Mouse (Mus musculus) limb, embryonic 12.5 days (tissue): ENCODE measurements at regions not wholly inside any gene's neighbourhood (a gene's known extent, or its start where the extent isn't known, plus 50 kb on each side); places are given as distances from the start of the nearest gene placed in this dataset.
A peak's percentile ranks its signal among the peaks of the same experiment; 100 is the strongest.

Experiments
- ATAC-seq: fragments of 200-750 bp; cut with Nextera tagmentation; 2 replicates; pipeline ENCODE4 v1.8.0; 2017; ENCODE audit warnings: low read depth, moderate TSS enrichment; ENCODE audit not compliant: insufficient number of reproducible peaks, insufficient read depth, low FRiP score, low TSS enrichment
- H3K27ac ChIP-seq: fragments of 300-500 bp; sonication (generic); 2 replicates; pipeline ENCODE4 v1.5.1; 2016; ENCODE audit warnings: mild to moderate bottlenecking, moderate library complexity
- H3K27me3 ChIP-seq: fragments of 300-500 bp; sonication (generic); 2 replicates; pipeline ENCODE4 v1.6.1; 2016; ENCODE audit warnings: mild to moderate bottlenecking, moderate library complexity
- H3K36me3 ChIP-seq: fragments of 300-500 bp; sonication (generic); 2 replicates; pipeline ENCODE4 v1.6.1; 2016; ENCODE audit warnings: mild to moderate bottlenecking, moderate library complexity
- H3K4me1 ChIP-seq: fragments of 300-500 bp; sonication (generic); replicated peaks from 2 replicates; pipeline ENCODE4 v1.6.1; 2016
- H3K4me2 ChIP-seq: fragments of 300-500 bp; sonication (generic); 2 replicates; pipeline ENCODE4 v1.6.1; 2016; ENCODE audit warnings: mild to moderate bottlenecking, moderate library complexity
- H3K4me3 ChIP-seq: fragments of 300-500 bp; sonication (generic); replicated peaks from 2 replicates; pipeline ENCODE4 v1.5.1; 2016; ENCODE audit warnings: mild to moderate bottlenecking
- H3K9ac ChIP-seq: fragments of 300-500 bp; sonication (generic); replicated peaks from 2 replicates; pipeline ENCODE4 v1.6.1; 2016; ENCODE audit warnings: mild to moderate bottlenecking, moderate library complexity
- H3K9me3 ChIP-seq: fragments of 300-500 bp; sonication (generic); 2 replicates; pipeline ENCODE4 v1.6.1; 2016; ENCODE audit warnings: mild to moderate bottlenecking, moderate library complexity
- WGBS: fragments of 180-500 bp; shearing (Covaris S2); methylation state at CpG from one replicate; pipeline ENCODE4 v1.1.7; 2016; 5-methylcytosine and 5-hydroxymethylcytosine counted together

GRCm38 (mm10) chr2:161237280-161237819 lies 128.5 kb upstream of the Chd6 start:
- no peaks in the 10 kb centered on the region for H3K36me3 ChIP-seq
- no peak overlapping the region for H3K4me3 ChIP-seq
- H3K9ac ChIP-seq = no peak overlapping the region
- 28% methylated on average over 9 of the region's 9 CpGs for WGBS
- H3K4me1 ChIP-seq = no peaks in the 10 kb centered on the region
- H3K4me2 ChIP-seq = no peak overlapping the region
- H3K27ac ChIP-seq = no peak overlapping the region
- no peaks in the 10 kb centered on the region for H3K27me3 ChIP-seq
- ATAC-seq = peak; percentile 75; the same call in 1 of the 2 replicates
- H3K9me3 ChIP-seq = peaks cover 4% of the 10 kb centered on the region; the same call in 1 of the 2 replicates

DNA sequence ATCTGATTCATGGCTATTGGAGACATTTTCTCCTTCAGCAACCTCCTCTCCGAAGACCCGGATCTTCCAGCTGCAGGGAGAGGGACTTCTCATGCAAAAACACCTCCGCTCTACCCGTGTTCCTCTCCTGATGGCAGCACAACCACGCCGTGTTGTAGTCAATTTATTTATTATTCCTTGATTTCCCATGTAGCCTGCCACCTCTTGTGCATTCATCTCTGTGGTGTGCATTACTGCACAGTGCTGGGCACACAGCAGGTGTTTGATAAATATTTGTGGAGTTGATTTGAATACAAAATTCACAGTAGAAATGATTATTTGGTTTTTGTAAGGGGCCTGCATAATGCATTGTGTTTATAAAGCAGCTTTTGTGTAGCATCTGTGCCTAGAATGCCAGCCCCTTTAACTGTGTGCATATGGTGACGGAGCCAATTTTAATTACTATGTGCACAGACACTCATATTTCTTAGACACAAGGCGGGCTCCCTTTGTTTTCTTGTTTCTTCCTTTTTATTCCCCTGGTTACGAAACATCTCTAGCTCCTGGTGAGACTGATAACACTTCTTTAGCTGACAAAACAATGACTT lies 124.4 kb upstream of the Chd6 start:
- Histone ChIP-seq H3K4me2 (no peak overlapping the region), H3K9ac (no peak overlapping the region), H3K27me3 (no peaks in the 10 kb centered on the region), H3K27ac (no peak overlapping the region), H3K4me1 (no peaks in the 10 kb centered on the region), H3K36me3 (no peaks in the 10 kb centered on the region), H3K4me3 (no peak overlapping the region), H3K9me3 (no peaks in the 10 kb centered on the region)
- 89% methylated on average over 9 of the region's 9 CpGs for WGBS
- ATAC-seq = no peak

DNA sequence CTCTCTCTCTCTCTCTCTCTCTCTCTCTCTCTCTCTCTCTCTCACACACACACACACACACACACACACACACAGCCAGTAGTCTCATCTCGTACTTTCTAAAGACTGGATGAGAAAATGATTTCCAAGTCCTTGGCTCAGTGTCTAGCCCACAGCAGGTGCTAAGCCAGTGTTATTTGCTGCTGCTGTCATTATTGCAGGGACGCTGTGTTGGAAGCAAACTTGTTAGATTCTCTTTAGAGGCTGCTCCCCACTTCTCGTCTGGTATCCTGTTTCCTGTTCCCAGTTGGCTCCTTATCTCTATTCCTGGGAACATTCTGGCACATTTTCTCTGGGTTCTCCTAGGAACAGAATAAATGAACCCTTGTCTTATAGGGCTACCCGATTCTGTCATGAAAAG lies 122.5 kb upstream of the Chd6 start:
- Histone ChIP-seq H3K4me2 (no peak overlapping the region), H3K9ac (no peak overlapping the region), H3K27me3 (no peaks in the 10 kb centered on the region), H3K36me3 (no peaks in the 10 kb centered on the region), H3K9me3 (no peaks in the 10 kb centered on the region), H3K27ac (no peak overlapping the region), H3K4me3 (no peak overlapping the region), H3K4me1 (no peaks in the 10 kb centered on the region)
- WGBS = 47% methylated on average over 4 of the region's 4 CpGs
- ATAC-seq = no peak

GRCm38 (mm10) chr2:161215736-161216135 lies 106.9 kb upstream of the Chd6 start:
- 81% methylated on average over 8 of the region's 8 CpGs for WGBS
- no peak overlapping the region for H3K27ac ChIP-seq
- no peak for ATAC-seq

GRCm38 (mm10) chr2:161214681-161215458 lies 106.0 kb upstream of the Chd6 start:
- Histone ChIP-seq H3K4me3 (no peak overlapping the region), H3K9me3 (no peaks in the 10 kb centered on the region), H3K36me3 (no peaks in the 10 kb centered on the region), H3K9ac (no peak overlapping the region), H3K27me3 (peaks cover 9% of the 10 kb centered on the region), H3K27ac (no peak overlapping the region), H3K4me1 (peaks cover 15% of the 10 kb centered on the region), H3K4me2 (no peak overlapping the region)
- 27% methylated on average over 15 of the region's 15 CpGs for WGBS
- ATAC-seq = peak; percentile 37; the same call in 1 of the 2 replicates

More at GRCm38 (mm10) chr2:161215736-161216135, 106.9 kb upstream of the Chd6 start:
- Histone ChIP-seq H3K4me1 (peaks cover 15% of the 10 kb centered on the region), H3K27me3 (peaks cover 9% of the 10 kb centered on the region), H3K4me3 (no peak overlapping the region), H3K36me3 (no peaks in the 10 kb centered on the region), H3K9ac (no peak overlapping the region), H3K4me2 (no peak overlapping the region), H3K9me3 (no peaks in the 10 kb centered on the region)

- Histone ChIP-seq H3K4me3 (no peak overlapping the region), H3K27ac (no peak overlapping the region), H3K36me3 (no peaks in the 10 kb centered on the region), H3K4me2 (no peak overlapping the region), H3K4me1 (peaks cover 6% of the 10 kb centered on the region; the same call in 1 of the 2 replicates), H3K9ac (no peak overlapping the region), H3K9me3 (no peaks in the 10 kb centered on the region), H3K27me3 (peaks cover 9% of the 10 kb centered on the region)
- 82% methylated on average over 13 of the region's 13 CpGs for WGBS
- ATAC-seq = no peak
Measured at GRCm38 (mm10) chr2:161212322-161212882, 103.5 kb upstream of the Chd6 start.

- no peak for ATAC-seq
- no peak overlapping the region for H3K27ac ChIP-seq
- H3K4me3 ChIP-seq = no peak overlapping the region
- H3K9ac ChIP-seq = no peak overlapping the region
- WGBS = 95% methylated on average over 7 of the region's 7 CpGs
- no peaks in the 10 kb centered on the region for H3K36me3 ChIP-seq
- H3K9me3 ChIP-seq = no peaks in the 10 kb centered on the region
- no peak overlapping the region for H3K4me2 ChIP-seq
- H3K4me1 ChIP-seq = no peaks in the 10 kb centered on the region
- H3K27me3 ChIP-seq = no peaks in the 10 kb centered on the region
Measured at GRCm38 (mm10) chr2:161196713-161197372, 88.0 kb upstream of the Chd6 start.

GRCm38 (mm10) chr2:161187516-161187915 lies 78.6 kb upstream of the Chd6 start:
- Histone ChIP-seq H3K9me3 (no peaks in the 10 kb centered on the region), H3K4me2 (no peak overlapping the region), H3K4me3 (no peak overlapping the region), H3K4me1 (no peaks in the 10 kb centered on the region), H3K36me3 (no peaks in the 10 kb centered on the region), H3K9ac (no peak overlapping the region), H3K27me3 (no peaks in the 10 kb centered on the region; the same call in 1 of the 2 replicates), H3K27ac (no peak overlapping the region)
- no peak for ATAC-seq
- WGBS = 23% methylated on average over 1 of the region's 1 CpGs

DNA sequence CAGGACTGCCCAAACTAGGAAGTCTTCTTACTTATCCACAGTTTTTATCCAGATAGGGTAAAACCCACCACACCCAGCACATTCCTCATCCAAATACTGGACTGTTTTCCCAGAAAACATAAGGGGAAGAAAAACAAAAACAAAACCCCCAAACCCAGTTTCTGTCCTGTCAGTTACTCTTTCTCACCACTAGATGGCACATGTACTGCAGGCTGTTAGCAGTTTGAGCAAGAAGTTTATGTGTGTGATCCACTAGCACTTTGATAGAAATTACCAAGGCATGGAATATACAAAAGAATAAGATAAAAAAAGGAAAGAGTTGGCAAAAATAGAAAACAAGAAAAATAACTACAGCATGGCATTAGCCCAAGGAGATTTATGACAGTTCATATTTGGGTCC lies 76.2 kb upstream of the Chd6 start:
- Histone ChIP-seq H3K27me3 (no peaks in the 10 kb centered on the region; the same call in 1 of the 2 replicates), H3K27ac (no peak overlapping the region), H3K4me2 (no peak overlapping the region), H3K36me3 (no peaks in the 10 kb centered on the region), H3K4me1 (no peaks in the 10 kb centered on the region), H3K9ac (no peak overlapping the region), H3K9me3 (no peaks in the 10 kb centered on the region), H3K4me3 (no peak overlapping the region)
- ATAC-seq = no peak

GRCm38 (mm10) chr2:161177355-161178021 lies 68.6 kb upstream of the Chd6 start:
- Histone ChIP-seq H3K27me3 (no peaks in the 10 kb centered on the region), H3K36me3 (no peaks in the 10 kb centered on the region), H3K9ac (0 out of 2 replicates have a peak overlapping the region, but pooled peaks have one; percentile 40), H3K27ac (peak overlapping the region; percentile 43; the same call in 1 of the 2 replicates), H3K4me2 (peak overlapping the region; percentile 59), H3K4me1 (no peaks in the 10 kb centered on the region), H3K4me3 (peak overlapping the region; percentile 47), H3K9me3 (no peaks in the 10 kb centered on the region)
- ATAC-seq = peak; percentile 83
- WGBS = 4% methylated on average over 20 of the region's 20 CpGs
